Mouse (Mus musculus): ENCODE results near the gene Capn5. TPM values are rescaled to one million over a fixed set of nuclear protein-coding genes. Genes with fewer than 3 reads are reported as not detected.

Gene Capn5
- 1.0 TPM for polyA plus RNA-seq (2014; fragmentation: Illumina TruSeq; extraction: RNeasy Lipid Tissue Mini Kit (QIAGEN cat#74804); ENCODE audit: low read depth, low replicate concordance)

GRCm38 (mm10) chr7:98177929-98178559 lies at the start of gene Capn5:
Gene Capn5, minus strand, starts transcription at chr7:98178274.

GRCm38 (mm10) chr7:98199381-98199780 lies 21.3 kb upstream of the Capn5 start, which contains the start of gene B3gnt6:
Gene B3gnt6, minus strand, starts transcription at chr7:98199481.

GRCm38 (mm10) chr7:98145402-98145801 lies 32.7 kb downstream of the Capn5 start, which contains the start of gene Omp:
Gene Omp, minus strand, starts transcription at chr7:98145502.

GRCm38 (mm10) chr7:98119179-98119960 lies 58.7 kb downstream of the Capn5 start, which contains the start of gene Myo7a:
Gene Myo7a, minus strand, starts transcription at chr7:98119524.

Other genes starting within 250 kb of the Capn5 start
- gene Myo7a, start 58.8 kb downstream of the Capn5 start, polyA plus RNA-seq (2014; fragmentation: Illumina TruSeq; extraction: RNeasy Lipid Tissue Mini Kit (QIAGEN cat#74804); ENCODE audit: low read depth, low replicate concordance), result 2.5 TPM
- not detected for gene Omp, start 32.8 kb downstream of the Capn5 start, polyA plus RNA-seq (2014; fragmentation: Illumina TruSeq; extraction: RNeasy Lipid Tissue Mini Kit (QIAGEN cat#74804); ENCODE audit: low read depth, low replicate concordance)
- not detected for gene B3gnt6, start 21.2 kb upstream of the Capn5 start, polyA plus RNA-seq (2014; fragmentation: Illumina TruSeq; extraction: RNeasy Lipid Tissue Mini Kit (QIAGEN cat#74804); ENCODE audit: low read depth, low replicate concordance)
- gene Acer3, start 142.9 kb upstream of the Capn5 start, polyA plus RNA-seq (2014; fragmentation: Illumina TruSeq; extraction: RNeasy Lipid Tissue Mini Kit (QIAGEN cat#74804); ENCODE audit: low read depth, low replicate concordance), result 49.6 TPM
- gene Tsku, start 183.1 kb upstream of the Capn5 start, polyA plus RNA-seq (2014; fragmentation: Illumina TruSeq; extraction: RNeasy Lipid Tissue Mini Kit (QIAGEN cat#74804); ENCODE audit: low read depth, low replicate concordance), result 0.32 TPM